30 mouse cellular contexts compared by ENCODE assay signal in the genomic region with DNA sequence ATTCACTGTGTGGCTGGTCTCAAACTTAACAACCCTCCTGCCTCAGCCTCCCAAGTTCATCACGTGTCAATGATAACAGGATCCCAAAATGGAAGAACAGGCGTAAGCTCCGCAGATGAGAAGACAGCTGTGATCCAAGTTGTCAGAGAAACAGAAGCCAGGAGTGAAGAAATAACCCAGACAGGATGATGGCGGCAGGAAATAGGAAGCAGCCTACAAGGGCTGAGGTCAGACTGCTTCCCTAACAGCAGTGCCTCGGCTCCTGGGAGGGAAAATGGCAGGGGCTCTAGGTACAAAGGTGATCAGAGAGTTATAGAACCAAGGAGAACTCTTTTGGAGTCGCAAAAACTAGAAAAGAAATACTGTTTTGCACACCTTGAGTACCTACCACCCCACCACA. TPM values are rescaled to one million over a fixed set of nuclear protein-coding genes. Genes with fewer than 3 reads are reported as not detected.
"Had no signal": no experiment of that assay in that cellular context is flagged by ENCODE, and none has a peak within 500 bp of the region (broad histone marks: within the 10 kb centered on the region; RNA-seq: fewer than 3 reads in every experiment).

No protein-coding gene starts in this region.

- H3K9me3 ChIP-seq: embryonic facial prominence, embryonic 10.5 days; embryonic facial prominence, embryonic 12.5 days; embryonic facial prominence, embryonic 13.5 days; embryonic facial prominence, embryonic 15.5 days; forebrain, embryonic 10.5 days; forebrain, embryonic 12.5 days; forebrain, embryonic 13.5 days; forebrain, embryonic 15.5 days had no signal

- H3K4me1 ChIP-seq: embryonic facial prominence, embryonic 10.5 days; embryonic facial prominence, embryonic 12.5 days; embryonic facial prominence, embryonic 13.5 days; embryonic facial prominence, embryonic 15.5 days; forebrain, embryonic 10.5 days; forebrain, embryonic 12.5 days; forebrain, embryonic 13.5 days; forebrain, embryonic 15.5 days had no signal

- ATAC-seq: forebrain, embryonic 13.5 days; forebrain, embryonic 14.5 days; forebrain, embryonic 15.5 days; forebrain, embryonic 16.5 days; forebrain, postnatal 0 days had no signal

- H3K27ac ChIP-seq: embryonic facial prominence, embryonic 10.5 days; embryonic facial prominence, embryonic 12.5 days; embryonic facial prominence, embryonic 13.5 days; embryonic facial prominence, embryonic 15.5 days; forebrain, embryonic 10.5 days; forebrain, embryonic 12.5 days; forebrain, embryonic 13.5 days; forebrain, embryonic 15.5 days; gastrocnemius, adult 2 months; heart, adult 2 months had no signal

- DNase-seq: cerebellum, adult 18-20 months; cerebellum, adult 2 months; cerebellum, adult 8-10 months; cerebellum, adult 9-10 months; cerebellum, adult 9-11 months; cerebellum, postnatal 10 days; cerebellum, postnatal 14 days; cerebellum, postnatal 25 days; cerebellum, postnatal 36 days; forebrain, postnatal 0 days; gastrocnemius, adult 2 months; gastrocnemius, postnatal 10 days; gastrocnemius, postnatal 14 days; gastrocnemius, postnatal 25 days; gastrocnemius, postnatal 36 days; heart, adult 11 months; heart, adult 18-20 months; heart, adult 2 months had no signal

- H3K36me3 ChIP-seq: embryonic facial prominence, embryonic 10.5 days; embryonic facial prominence, embryonic 12.5 days; embryonic facial prominence, embryonic 13.5 days; embryonic facial prominence, embryonic 15.5 days; forebrain, embryonic 10.5 days; forebrain, embryonic 12.5 days; forebrain, embryonic 15.5 days had no signal

- H3K27me3 ChIP-seq: embryonic facial prominence, embryonic 12.5 days; embryonic facial prominence, embryonic 13.5 days; embryonic facial prominence, embryonic 15.5 days; forebrain, embryonic 12.5 days; forebrain, embryonic 13.5 days; forebrain, embryonic 15.5 days had no signal

- H3K4me3 ChIP-seq: embryonic facial prominence, embryonic 10.5 days; embryonic facial prominence, embryonic 12.5 days; embryonic facial prominence, embryonic 13.5 days; embryonic facial prominence, embryonic 15.5 days; erythroblast, embryonic 14.5 days; forebrain, embryonic 10.5 days; forebrain, embryonic 12.5 days; forebrain, embryonic 13.5 days; forebrain, embryonic 15.5 days; gastrocnemius, adult 2 months; heart, adult 2 months had no signal

RNA-seq across cellular contexts. Expression of gene Adtrp, which starts 54.6 kb away (rescaled TPM):
- total RNA-seq: forebrain, postnatal 0 days; gastrocnemius, adult 2 months; gastrocnemius, postnatal 10 days had no signal
- polyA plus RNA-seq: embryonic facial prominence, embryonic 10.5 days; erythroblast, embryonic 14.5 days; forebrain, embryonic 10.5 days; forebrain, embryonic 11.5 days; forebrain, embryonic 13.5 days; forebrain, embryonic 14.5 days; forebrain, embryonic 15.5 days; forebrain, embryonic 16.5 days; forebrain, postnatal 0 days had no signal
